Comparison of ENCODE assay signal across 8 mouse cellular contexts in the genomic region with DNA sequence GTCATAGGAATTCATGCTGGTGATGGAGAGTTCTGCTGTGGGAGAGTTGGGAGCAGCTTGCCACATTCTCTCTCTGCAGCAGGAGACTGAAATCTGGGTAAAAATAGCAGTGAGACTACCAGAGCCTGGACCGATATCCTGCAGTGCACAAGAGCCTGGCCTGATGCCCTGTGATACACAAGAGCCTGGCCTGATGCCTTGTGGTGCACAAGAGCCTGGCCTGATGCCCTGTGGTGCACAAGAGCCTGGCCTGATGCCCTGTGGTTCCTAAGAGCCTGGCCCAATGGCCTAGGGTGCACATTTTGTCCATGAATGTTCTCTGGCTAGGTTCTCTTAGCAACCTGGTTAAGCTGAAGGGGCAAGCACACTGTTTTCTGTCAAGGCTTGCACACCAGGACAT.
DNase-seq lines count a peak whose midpoint lies in the region; ATAC-seq lines count a peak whose summit lies in the region.
"Had no signal": no experiment of that assay in that cellular context is flagged by ENCODE, and none has a peak within 500 bp of the region (broad histone marks: within the 10 kb centered on the region; RNA-seq: fewer than 3 reads in every experiment).

No protein-coding gene starts in this region.

- WGBS in hindbrain, embryonic 11.5 days = 77% methylated on average over 1 of the region's 1 CpGs

- H3K27me3 ChIP-seq in hindbrain, embryonic 11.5 days (ENCODE audit: control insufficient read depth, insufficient read depth, low read length) = no peaks in the 10 kb centered on the region
- H3K27me3 ChIP-seq: liver, embryonic 15.5 days had no signal

- no peaks in the 10 kb centered on the region for H3K36me3 ChIP-seq in hindbrain, embryonic 11.5 days (ENCODE audit: control insufficient read depth, insufficient read depth, low read length)
- H3K36me3 ChIP-seq: liver, embryonic 15.5 days had no signal

- no peak for ATAC-seq in hindbrain, embryonic 11.5 days (ENCODE audit: low FRiP score)

- H3K27ac ChIP-seq in hindbrain, embryonic 11.5 days (ENCODE audit: low read depth, low read length) = no peak overlapping the region
- H3K27ac ChIP-seq: liver, embryonic 15.5 days had no signal

- H3K9me3 ChIP-seq in hindbrain, embryonic 11.5 days (ENCODE audit: control insufficient read depth, low read length) = no peaks in the 10 kb centered on the region
- H3K9me3 ChIP-seq: liver, embryonic 15.5 days had no signal

- no peak overlapping the region for H3K4me3 ChIP-seq in hindbrain, embryonic 11.5 days (ENCODE audit: low read depth, low read length)
- H3K4me3 ChIP-seq: liver, embryonic 15.5 days had no signal

- peak; percentile 14 for DNase-seq in urinary bladder, postnatal 14 days (ENCODE audit: low spot score)
- DNase-seq in urinary bladder, postnatal 10 days (ENCODE audit: low spot score) = no peak
- peak; percentile 92 for DNase-seq in cerebellum, adult 9-11 months
- DNase-seq in kidney, postnatal 25 days = peak; percentile 86 to 88
- peak; percentile 70 to 74 for DNase-seq in lung, postnatal 4 days
- DNase-seq in T-cell, adult 2 months (ENCODE audit: low spot score) = no peak
- DNase-seq in hindbrain, embryonic 11.5 days (ENCODE audit: low spot score) = no peak

- no peak overlapping the region for H3K9ac ChIP-seq in hindbrain, embryonic 11.5 days (ENCODE audit: low read depth, low read length)
- H3K9ac ChIP-seq: liver, embryonic 15.5 days had no signal

- no peak overlapping the region for H3K4me2 ChIP-seq in hindbrain, embryonic 11.5 days (replicated peaks; ENCODE audit: low read depth, low read length)
- H3K4me2 ChIP-seq: liver, embryonic 15.5 days had no signal

- no peaks in the 10 kb centered on the region for H3K4me1 ChIP-seq in hindbrain, embryonic 11.5 days (replicated peaks; ENCODE audit: control insufficient read depth, insufficient read depth, low read length)
- H3K4me1 ChIP-seq: liver, embryonic 15.5 days had no signal

Comparison
In these comparisons a context has a peak if more than half of its experiments do, and no peak if none do; other contexts are left out.
1. DNase-seq: peak in urinary bladder, postnatal 14 days (single experiment), cerebellum, adult 9-11 months (single experiment), kidney, postnatal 25 days (2 of 2) and lung, postnatal 4 days (2 of 2); none in urinary bladder, postnatal 10 days (single experiment), T-cell, adult 2 months (single experiment) and hindbrain, embryonic 11.5 days (single experiment).